Mouse (Mus musculus) cortical plate, adult 2 months (tissue): ENCODE results near the gene Fads2.

Source experiments
- CTCF ChIP-seq: fragments of 200-500 bp; IDR thresholded peaks from 2 replicates; pipeline ENCODE4 v1.5.1; 2011; ENCODE audit warnings: mild to moderate bottlenecking, control low read depth, low read length; ENCODE audit not compliant: insufficient read depth; ENCODE audit errors: extremely low read depth
- POLR2A ChIP-seq: fragments of 200-500 bp; IDR thresholded peaks from 2 replicates; pipeline ENCODE4 v1.6.1; 2011; ENCODE audit warnings: mild to moderate bottlenecking, low read length, control low read depth; ENCODE audit not compliant: insufficient read depth; ENCODE audit errors: extremely low read depth

DNA sequence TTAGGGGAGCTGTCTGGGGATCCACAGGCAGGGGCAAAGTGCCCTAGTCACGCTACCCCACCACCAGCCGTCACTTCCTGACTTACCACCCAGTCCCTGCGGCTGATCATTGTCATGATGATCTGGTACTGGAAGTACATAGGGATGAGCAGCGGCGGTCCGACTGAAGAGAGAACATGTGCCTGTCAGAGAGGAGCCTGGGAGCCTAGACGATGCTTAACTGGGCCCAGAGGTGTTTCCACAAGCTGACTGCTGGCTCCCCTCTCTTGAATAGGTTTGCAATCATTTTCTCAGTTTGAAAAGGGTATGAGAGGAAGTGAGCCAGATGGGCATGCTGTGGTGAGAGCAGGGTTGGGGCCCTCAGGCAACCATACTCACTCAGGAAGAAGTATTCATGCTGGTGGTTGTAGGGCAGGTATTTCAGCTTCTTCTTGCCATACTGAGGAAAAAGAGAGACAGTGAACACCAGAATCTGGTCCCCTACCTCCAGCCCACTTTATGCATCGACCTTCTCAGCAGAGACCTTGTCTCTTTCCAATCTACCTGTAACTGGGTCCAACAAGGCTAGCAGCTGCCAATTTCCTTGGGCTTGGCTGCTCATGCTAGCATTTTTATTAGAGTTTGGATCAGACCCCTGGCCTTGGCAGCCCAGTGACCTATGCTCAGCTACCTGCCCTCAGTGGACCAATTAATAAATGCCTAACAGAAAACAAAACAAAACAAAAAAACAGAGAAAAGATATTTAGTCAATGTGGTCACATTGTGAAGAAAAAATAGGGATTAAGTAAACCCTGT is 31.2 kb downstream of the Fads2 start:
- TF ChIP-seq CTCF: no peak
- TF ChIP-seq POLR2A: no peak
